Mouse (Mus musculus): Measurements from ENCODE around the gene Pik3r6.

DNA sequence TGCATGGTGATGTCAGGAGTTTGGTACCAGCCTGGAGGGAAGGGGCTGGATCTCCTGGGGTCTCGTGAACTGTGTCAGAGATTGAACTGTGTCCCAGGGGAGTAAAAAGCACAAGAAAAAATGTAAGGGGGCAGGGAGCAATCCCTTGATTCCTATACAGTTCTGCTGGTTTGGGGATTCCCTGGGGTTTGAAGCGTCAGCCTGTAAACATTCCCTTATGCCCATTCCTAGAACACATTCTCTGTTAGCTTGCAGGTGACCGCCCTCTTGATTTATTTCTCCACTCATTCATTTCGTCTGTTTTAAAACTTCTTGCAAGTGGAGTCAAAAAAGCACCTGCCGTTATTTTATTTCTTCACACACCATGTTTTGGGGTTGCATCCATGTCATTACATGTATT, 43.8 kb upstream of the Pik3r6 start:
- TF ChIP-seq EP300 (IDR thresholded peaks at IDR 0.05; ENCODE audit: low read depth) (no peak), CTCF (IDR thresholded peaks at IDR 0.05; ENCODE audit: low read depth) (no peak)
